Mouse (Mus musculus): ENCODE measurements around the gene Tmem74b. TPM values are rescaled to one million over a fixed set of nuclear protein-coding genes. Genes with fewer than 3 reads are reported as not detected.

Tmem74b gene
- total RNA-seq, 2 experiments from 2014 or later, result 10.8 to 10.9 TPM

GRCm38 (mm10) chr2:151739081-151739480 is 37.3 kb downstream of the Tmem74b start:
- no peak for DNase-seq (ENCODE audit: extremely low spot score in 1 of 2, low spot score in 2 of 2)
- intact Hi-C loops (cut with DNase I), result loop anchor here (10.0 kb wide), 1 partner anchor 164 kb away; the partner anchor contains the start of gene Sdcbp2

DNA sequence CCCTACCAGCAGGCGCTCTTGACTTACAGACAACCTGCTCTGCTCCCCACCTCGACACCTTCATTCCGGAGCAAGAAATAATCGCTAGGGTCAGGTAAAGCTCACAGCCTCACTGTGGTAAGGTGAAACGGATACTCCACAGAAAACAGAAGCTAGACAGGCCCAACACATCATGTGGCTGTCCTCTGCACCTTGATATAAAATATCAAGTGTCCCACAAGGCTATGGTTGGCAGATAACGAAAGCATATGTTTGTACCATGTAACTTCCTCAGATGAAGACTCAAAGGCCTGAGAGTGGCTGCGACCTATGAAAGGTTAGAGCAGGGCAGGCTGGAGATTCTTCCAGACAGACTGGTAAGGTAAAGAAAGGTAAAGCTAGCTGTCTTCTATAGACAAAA is 37.7 kb downstream of the Tmem74b start:
- intact Hi-C loops (cut with DNase I), result loop anchor here (10.0 kb wide), 1 partner anchor 165 kb away; the partner anchor contains the start of gene Sdcbp2
- DNase-seq (ENCODE audit: extremely low spot score in 1 of 2, low spot score in 2 of 2), result no peak

- intact Hi-C loops (cut with DNase I), result no loop called here
- peak; percentile 88 to 91 for DNase-seq (ENCODE audit: extremely low spot score in 1 of 2, low spot score in 2 of 2)
These were observed 39.1 kb downstream of the Tmem74b start for GRCm38 (mm10) chr2:151740741-151741526.

GRCm38 (mm10) chr2:151742084-151742483 is 40.3 kb downstream of the Tmem74b start:
- intact Hi-C loops (cut with DNase I), result no loop called here
- no peak for DNase-seq (ENCODE audit: extremely low spot score in 1 of 2, low spot score in 2 of 2)

DNA sequence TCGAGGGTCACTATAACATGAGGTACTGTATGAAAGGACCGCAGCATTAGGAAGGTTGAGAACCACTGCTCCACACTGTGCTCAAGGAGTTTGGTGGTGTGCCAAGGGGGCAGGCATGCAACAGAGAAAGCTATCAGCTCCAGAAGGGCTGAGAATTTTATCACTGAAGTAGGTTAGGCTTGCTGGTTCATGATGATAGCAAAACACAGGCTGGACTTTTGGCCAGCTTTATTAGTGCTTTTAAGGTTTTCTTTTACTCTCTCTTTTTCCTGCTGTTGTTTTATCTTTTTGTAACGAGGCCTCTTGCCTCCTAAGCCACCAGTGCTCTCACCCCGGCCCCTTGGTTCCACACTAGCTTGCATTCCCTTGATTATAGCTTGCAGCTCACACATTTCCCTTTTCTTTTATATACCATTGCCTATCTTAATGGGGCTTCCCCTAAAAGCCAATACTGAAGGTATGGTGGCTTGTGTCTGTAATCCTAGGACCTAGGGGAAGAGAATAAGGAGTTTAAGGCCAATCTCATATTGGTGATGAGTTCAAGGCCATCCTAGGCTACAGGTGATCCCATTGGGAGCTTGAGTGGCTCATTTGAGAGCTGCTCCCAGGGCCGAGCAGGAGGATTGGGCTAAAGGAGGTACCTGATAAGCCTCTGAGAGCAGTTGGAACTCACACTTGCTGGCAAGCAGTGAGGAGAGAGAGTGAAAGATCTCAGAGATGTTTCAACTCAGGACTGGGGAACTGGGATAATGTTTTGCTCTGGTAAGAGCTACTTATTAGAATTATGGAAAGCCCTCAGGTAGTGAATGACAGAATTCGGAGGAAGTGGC is 41.3 kb downstream of the Tmem74b start:
- intact Hi-C loops (cut with DNase I), result no loop called here
- DNase-seq (ENCODE audit: extremely low spot score in 1 of 2, low spot score in 2 of 2), result no peak

- DNase-seq (ENCODE audit: extremely low spot score in 1 of 2, low spot score in 2 of 2), result no peak
- intact Hi-C loops (cut with DNase I), result no loop called here
These were observed 42.0 kb downstream of the Tmem74b start, which contains the start of gene Psmf1 for GRCm38 (mm10) chr2:151743845-151744244. TSS of gene Psmf1 (minus strand) at chr2:151744186.

DNA sequence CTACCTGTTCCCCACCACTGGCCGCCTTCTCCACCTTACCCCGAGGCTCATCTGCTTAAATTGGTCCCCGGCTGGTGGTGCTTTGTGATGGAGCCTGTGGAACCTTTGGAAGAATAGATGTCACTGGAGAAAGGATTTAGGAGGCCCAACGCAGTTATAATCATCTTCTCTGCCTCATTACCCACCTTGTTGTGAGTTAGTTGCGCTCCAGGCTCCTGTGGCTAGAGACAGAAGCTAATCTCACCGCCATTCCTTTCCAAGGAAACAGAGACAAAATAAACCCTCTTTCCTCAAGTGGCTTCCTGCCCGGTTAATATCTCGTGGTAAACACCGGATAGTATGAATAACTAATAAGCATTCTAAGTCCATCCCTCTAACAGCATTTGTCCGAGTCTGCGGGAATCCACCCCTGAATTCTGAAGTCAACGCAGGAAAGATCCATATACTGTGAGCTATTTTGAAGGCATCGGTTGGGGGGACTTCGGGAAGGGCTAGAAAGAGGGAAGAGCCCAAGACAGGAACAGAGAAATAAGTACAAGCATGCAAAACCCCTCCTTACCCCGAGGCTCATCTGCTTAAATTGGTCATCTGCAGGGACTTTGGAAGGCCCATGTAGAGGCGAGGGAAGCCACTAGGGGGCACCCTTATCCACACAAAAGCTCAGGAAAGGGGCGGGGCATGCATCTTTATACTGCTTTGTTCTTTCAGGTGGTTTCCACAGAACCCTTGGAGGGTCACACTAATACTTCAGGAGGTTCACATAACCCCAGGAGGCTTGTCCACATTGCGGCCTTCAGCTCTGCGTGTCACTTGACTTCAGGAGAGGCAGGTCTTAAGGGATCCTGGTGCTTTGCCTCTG is 46.3 kb downstream of the Tmem74b start:
- intact Hi-C loops (cut with DNase I), result loop anchor here (5.0 kb wide), 2 partner anchors 119 to 244 kb away; no protein-coding TSS in a partner anchor
- peak; percentile 69 to 77 for DNase-seq (ENCODE audit: extremely low spot score in 1 of 2, low spot score in 2 of 2)

GRCm38 (mm10) chr2:151751330-151751729 is 49.5 kb downstream of the Tmem74b start:
- DNase-seq (ENCODE audit: extremely low spot score in 1 of 2, low spot score in 2 of 2), result no peak
- intact Hi-C loops (cut with DNase I), result no loop called here

DNA sequence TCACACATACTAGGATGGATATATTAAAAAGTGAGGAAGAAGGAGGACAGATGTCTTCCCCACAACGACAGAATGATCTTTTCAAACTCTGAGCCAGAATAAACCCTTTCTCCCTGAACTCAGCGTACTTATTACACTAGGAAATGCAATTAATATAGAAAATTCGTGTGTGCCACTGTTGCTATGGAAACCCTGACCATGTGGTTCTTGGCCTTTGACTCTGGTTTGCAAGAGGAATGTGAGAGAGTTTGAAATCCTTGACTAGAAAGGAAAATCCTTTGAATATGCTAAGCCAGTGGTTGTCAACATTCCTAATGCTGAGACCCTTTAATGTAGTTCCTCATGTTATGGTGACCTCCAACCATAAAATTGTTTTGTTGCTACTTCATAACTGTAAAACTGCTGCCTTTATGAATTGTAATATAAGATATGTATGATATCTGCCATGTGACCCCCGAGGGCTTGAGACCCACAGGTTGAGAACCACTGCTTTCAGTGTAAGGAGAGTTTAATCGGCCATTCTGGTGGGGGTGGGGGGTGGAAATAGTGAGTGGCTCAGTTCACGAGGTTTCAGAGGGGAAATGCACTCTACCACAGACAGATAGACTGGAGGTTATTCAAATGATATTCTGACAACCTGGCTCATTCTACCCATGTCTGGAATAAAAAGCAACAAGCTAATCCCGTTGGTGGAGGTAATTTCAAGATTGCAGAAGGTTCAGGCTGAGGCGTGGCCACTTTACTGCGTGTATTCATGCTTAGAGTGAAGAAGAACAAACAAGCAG is 54.7 kb downstream of the Tmem74b start:
- intact Hi-C loops (cut with DNase I), result no loop called here
- no peak for DNase-seq (ENCODE audit: extremely low spot score in 1 of 2, low spot score in 2 of 2)

GRCm38 (mm10) chr2:151757451-151757850 is 55.6 kb downstream of the Tmem74b start:
- no peak for DNase-seq (ENCODE audit: extremely low spot score in 1 of 2, low spot score in 2 of 2)
- intact Hi-C loops (cut with DNase I), result no loop called here

GRCm38 (mm10) chr2:151758806-151759353 is 57.1 kb downstream of the Tmem74b start:
- no peak for DNase-seq (ENCODE audit: extremely low spot score in 1 of 2, low spot score in 2 of 2)

More at GRCm38 (mm10) chr2:151758806-151759353, 57.1 kb downstream of the Tmem74b start:
- intact Hi-C loops (cut with DNase I), result no loop called here

Other genes with a start within 250 kb of the Tmem74b start
- gene 4921509C19Rik, start 225.9 kb upstream of the Tmem74b start, total RNA-seq (2021), result not detected
- 100 to 1,000 TPM; 146 to 150 TPM for gene Nsfl1c, start 207.8 kb upstream of the Tmem74b start, total RNA-seq (2021)
- 100 to 1,000 TPM; 558 to 568 TPM for gene Fkbp1a, start 159.5 kb upstream of the Tmem74b start, total RNA-seq (2021)
- 1 to 10 TPM; 1.5 to 1.6 TPM for gene Sdcbp2, start 129.4 kb upstream of the Tmem74b start, total RNA-seq (2021)
- 100 to 1,000 TPM; 162 to 164 TPM for gene Snph, start 69.4 kb upstream of the Tmem74b start, total RNA-seq (2021)
- under 1 TPM; 0.63 to 0.66 TPM for gene Rad21l, start 33.5 kb upstream of the Tmem74b start, total RNA-seq (2021)
- gene Psmf1, start 42.2 kb downstream of the Tmem74b start, total RNA-seq (2021), result 10 to 100 TPM; 43.9 to 48.6 TPM
- under 1 TPM in 1 of 2 experiments, not detected in 1; 0.19 TPM for gene Rspo4, start 140.9 kb downstream of the Tmem74b start, total RNA-seq (2021)
- gene Angpt4, start 209.2 kb downstream of the Tmem74b start, total RNA-seq (2021), result under 1 TPM in 1 of 2 experiments, not detected in 1; 0.19 TPM